Mouse (Mus musculus): ENCODE measurements at regions not wholly inside any gene's neighbourhood (a gene's known extent, or its start where the extent isn't known, plus 50 kb on each side); places are given as distances from the start of the nearest gene placed in this dataset.

DNA sequence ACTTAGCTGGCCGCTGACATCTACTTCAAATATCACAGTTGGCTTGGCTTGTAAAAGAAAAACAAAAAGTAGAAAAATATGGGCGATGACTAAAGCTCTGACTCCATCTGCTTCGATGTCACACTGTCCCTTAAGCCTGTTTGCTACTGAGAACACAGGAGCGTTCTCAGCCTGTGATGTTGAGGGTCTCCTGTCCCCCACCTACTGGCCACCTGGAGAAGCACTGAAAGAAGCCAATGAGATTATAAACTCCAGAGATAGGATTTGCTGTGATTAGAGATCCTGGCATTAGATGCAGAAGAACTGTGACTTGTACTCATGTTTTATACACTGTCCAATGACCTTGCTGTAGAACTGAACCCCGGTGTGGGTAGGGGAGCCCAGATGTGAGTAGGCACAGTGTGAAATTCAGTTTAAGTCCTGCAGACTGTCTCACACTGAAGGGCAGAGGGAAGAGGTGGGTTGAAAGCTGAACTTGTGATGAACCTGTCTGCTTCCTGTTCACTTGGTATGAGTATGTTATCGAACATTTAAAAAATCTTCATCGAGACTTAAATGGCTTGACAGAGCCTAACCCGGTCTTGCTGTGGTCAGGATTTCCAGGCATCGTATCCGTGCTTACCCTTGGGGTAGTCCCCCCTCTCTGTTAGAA is 63.7 kb upstream of the 1700020N01Rik start:
- no peak overlapping the region for H3K4me3 ChIP-seq (replicated peaks; ENCODE audit: extremely low read depth, low read depth, low read length)
- DNase-seq, result no peak
- 69% methylated on average over 10 of the region's 10 CpGs for WGBS
- no peaks in the 10 kb centered on the region for H3K4me1 ChIP-seq (ENCODE audit: control insufficient read depth, insufficient read depth, low read length)
- TF ChIP-seq POLR2A (IDR thresholded peaks at IDR 0.05; ENCODE audit: borderline replicate concordance, extremely low read depth, low read depth, low read length) (no peak), CTCF (IDR thresholded peaks at IDR 0.05; ENCODE audit: insufficient read depth, low read length) (no peak)

DNA sequence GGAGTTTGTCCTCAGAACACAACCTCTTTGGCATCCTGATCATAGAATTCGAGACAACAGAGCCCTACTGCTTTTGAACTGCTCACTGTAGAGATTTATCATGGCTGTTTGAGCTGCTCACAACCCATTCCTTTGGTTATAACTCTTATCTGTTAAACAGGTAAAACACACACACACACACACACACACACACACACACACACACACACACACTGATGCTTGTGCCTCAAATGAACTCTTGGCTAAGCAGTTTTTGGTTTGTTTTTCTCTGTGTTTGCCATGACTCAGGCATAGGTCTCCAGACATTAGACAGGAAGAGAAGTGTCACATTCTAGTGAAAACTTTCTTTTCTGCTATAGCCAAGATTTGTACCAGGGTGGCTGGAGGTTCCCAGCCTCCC is 60.8 kb upstream of the 1700020N01Rik start:
- no peak for TF ChIP-seq POLR2A (IDR thresholded peaks at IDR 0.05; ENCODE audit: borderline replicate concordance, extremely low read depth, low read depth, low read length)
- TF ChIP-seq CTCF (IDR thresholded peaks at IDR 0.05; ENCODE audit: insufficient read depth, low read length), result no peak
- DNase-seq, result no peak
- WGBS, result 61% methylated on average over 1 of the region's 1 CpGs
- no peak overlapping the region for H3K4me3 ChIP-seq (replicated peaks; ENCODE audit: extremely low read depth, low read depth, low read length)
- H3K4me1 ChIP-seq (ENCODE audit: control insufficient read depth, insufficient read depth, low read length), result no peaks in the 10 kb centered on the region

DNA sequence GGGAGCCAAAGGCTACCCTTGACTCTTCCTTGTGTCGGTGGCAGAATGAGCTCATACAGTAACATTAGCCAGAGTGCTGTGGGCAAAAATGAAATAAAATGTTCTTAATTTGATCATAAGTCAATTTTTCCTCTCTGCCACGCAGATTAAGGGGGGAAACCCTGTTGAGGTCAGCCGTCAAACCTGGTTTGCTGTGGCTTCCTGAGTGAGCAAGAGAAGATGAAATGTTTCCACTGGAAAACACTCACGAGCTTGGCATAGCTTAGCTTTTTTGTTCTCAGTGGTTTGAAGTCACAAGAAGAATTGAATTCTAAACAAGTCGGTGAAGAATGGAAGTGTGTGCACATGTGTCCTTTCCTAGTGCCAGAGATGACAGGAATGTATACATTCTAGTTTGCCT is 57.3 kb upstream of the 1700020N01Rik start:
- WGBS, result 23% methylated on average over 5 of the region's 5 CpGs
- TF ChIP-seq POLR2A (IDR thresholded peaks at IDR 0.05; ENCODE audit: borderline replicate concordance, extremely low read depth, low read depth, low read length) (no peak), CTCF (IDR thresholded peaks at IDR 0.05; ENCODE audit: insufficient read depth, low read length) (no peak)
- H3K4me3 ChIP-seq (replicated peaks; ENCODE audit: extremely low read depth, low read depth, low read length), result no peak overlapping the region
- H3K4me1 ChIP-seq (ENCODE audit: control insufficient read depth, insufficient read depth, low read length), result no peaks in the 10 kb centered on the region
- no peak for DNase-seq

DNA sequence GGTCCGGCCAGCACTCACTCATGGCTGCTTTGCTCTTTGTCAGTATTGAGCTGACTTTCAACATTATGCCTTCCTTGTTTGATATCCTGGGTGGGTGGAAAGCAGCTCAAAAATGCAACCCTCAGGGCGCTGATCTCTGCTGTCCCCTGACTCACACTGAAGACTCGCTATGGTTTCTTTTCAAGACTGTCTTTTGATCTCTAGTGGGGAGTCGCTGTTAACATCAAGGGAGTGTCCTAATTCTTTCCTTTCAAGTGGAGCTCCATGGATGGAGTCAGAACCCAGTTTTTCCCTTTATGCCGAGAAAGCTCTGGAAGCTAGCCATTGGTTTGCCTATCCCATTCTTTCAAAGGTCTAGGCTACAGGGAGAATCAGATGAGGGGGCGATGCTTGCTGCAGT is 54.5 kb upstream of the 1700020N01Rik start:
- TF ChIP-seq POLR2A (IDR thresholded peaks at IDR 0.05; ENCODE audit: borderline replicate concordance, extremely low read depth, low read depth, low read length) (no peak), CTCF (IDR thresholded peaks at IDR 0.05; ENCODE audit: insufficient read depth, low read length) (no peak)
- WGBS, result 87% methylated on average over 6 of the region's 6 CpGs
- DNase-seq, result no peak
- no peaks in the 10 kb centered on the region for H3K4me1 ChIP-seq (ENCODE audit: control insufficient read depth, insufficient read depth, low read length)
- no peak overlapping the region for H3K4me3 ChIP-seq (replicated peaks; ENCODE audit: extremely low read depth, low read depth, low read length)

All from lung, adult 2 months (tissue).